Mouse (Mus musculus): ENCODE results near the gene Nrap.

DNA sequence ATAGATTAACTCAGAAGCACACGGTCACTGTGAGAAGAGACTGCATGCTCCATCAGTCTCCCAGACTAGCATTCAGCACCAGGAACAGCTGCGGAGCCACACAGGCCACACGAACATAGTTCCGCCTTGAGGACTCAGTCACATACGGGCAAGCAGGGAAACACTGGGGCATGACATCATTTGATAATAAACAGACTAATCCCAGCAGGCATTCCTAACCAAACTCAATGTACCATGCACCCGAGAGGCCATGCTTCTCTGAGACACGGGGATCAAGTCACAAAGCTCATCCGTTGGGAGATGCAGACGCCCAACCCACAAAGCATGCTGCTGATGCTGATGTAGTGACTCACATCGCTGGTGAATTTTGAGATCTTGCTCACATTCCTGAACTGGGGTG is 15.8 kb downstream of the Nrap start:
- TF ChIP-seq CTCF (IDR thresholded peaks at IDR 0.05; ENCODE audit: low read depth, low read length) (no peak), POLR2A (IDR thresholded peaks at IDR 0.05; ENCODE audit: extremely low read depth, insufficient read depth, low read length) (no peak)

Data from liver, adult 2 months (tissue).